Mouse (Mus musculus) myocyte (in vitro differentiated cells): ENCODE results near the gene Tbx6. TPM values are rescaled to one million over a fixed set of nuclear protein-coding genes. Genes with fewer than 3 reads are reported as not detected.

Experiments used
- H3K27me3 ChIP-seq: one replicate; pipeline ENCODE4 v1.6.1; 2011; ENCODE audit not compliant: control insufficient read depth, insufficient read depth, insufficient read length
- H3K36me3 ChIP-seq: one replicate; pipeline ENCODE4 v1.6.1; 2011; ENCODE audit not compliant: control insufficient read depth, insufficient read depth
- H3K4me2 ChIP-seq: one replicate; pipeline ENCODE4 v1.6.1; 2011; ENCODE audit warnings: low read depth, control low read depth
- H3K4me3 ChIP-seq: one replicate; pipeline ENCODE4 v1.5.1; 2011; ENCODE audit warnings: mild to moderate bottlenecking, control low read depth, moderate library complexity
- H3K79me2 ChIP-seq: one replicate; pipeline ENCODE4 v1.6.1; 2011; ENCODE audit not compliant: control insufficient read depth, insufficient read depth
- H3ac ChIP-seq: one replicate; pipeline ENCODE4 v1.6.1; 2011; ENCODE audit not compliant: control insufficient read depth, insufficient read length
- CEBPB ChIP-seq: IDR thresholded peaks from 2 replicates; pipeline ENCODE4 v1.6.1; 2011; ENCODE audit warnings: mild to moderate bottlenecking, moderate library complexity; ENCODE audit not compliant: poor library complexity, insufficient read depth, severe bottlenecking
- E2F4 ChIP-seq: IDR thresholded peaks from one replicate; pipeline ENCODE4 v1.6.1; 2011; ENCODE audit warnings: mild to moderate bottlenecking, control low read depth, moderate library complexity; ENCODE audit not compliant: insufficient read depth
- MAX ChIP-seq: IDR thresholded peaks from one replicate; pipeline ENCODE4 v1.6.1; 2011; ENCODE audit warnings: low read depth, mild to moderate bottlenecking, control low read depth
- MYOD1 ChIP-seq, 3 experiments: IDR thresholded peaks; one replicate each; pipeline ENCODE4 v1.6.1; 2011; ENCODE audit warnings: control low read depth in 2 of 3, low read depth in 2 of 3, mild to moderate bottlenecking in 2 of 3, moderate library complexity in 1 of 3; ENCODE audit not compliant: insufficient read length in 2 of 3, control insufficient read depth in 1 of 3
- MYOG ChIP-seq, 3 experiments: IDR thresholded peaks; one replicate each; pipeline ENCODE4 v1.6.1; 2011; ENCODE audit warnings: control low read depth in 2 of 3, low read depth in 2 of 3, mild to moderate bottlenecking in 2 of 3; ENCODE audit not compliant: insufficient read length in 2 of 3, control insufficient read depth in 1 of 3, insufficient read depth in 1 of 3
- POLR2A ChIP-seq: IDR thresholded peaks from one replicate; pipeline ENCODE4 v1.6.1; 2011; ENCODE audit warnings: low read depth, mild to moderate bottlenecking, control low read depth, moderate library complexity; ENCODE audit not compliant: insufficient read length
- POLR2AphosphoS2 ChIP-seq: IDR thresholded peaks from one replicate; pipeline ENCODE4 v1.6.1; 2011; ENCODE audit warnings: low read depth, control low read depth; ENCODE audit not compliant: insufficient read length
- REST ChIP-seq: IDR thresholded peaks from one replicate; pipeline ENCODE4 v1.6.1; 2011; ENCODE audit warnings: mild to moderate bottlenecking, control low read depth, moderate library complexity; ENCODE audit not compliant: insufficient read depth, insufficient read length
- SRF ChIP-seq: IDR thresholded peaks from one replicate; pipeline ENCODE4 v1.6.1; 2011; ENCODE audit warnings: low read depth; ENCODE audit not compliant: control insufficient read depth, insufficient read length
- TCF12 ChIP-seq: IDR thresholded peaks from one replicate; pipeline ENCODE4 v1.6.1; 2011; ENCODE audit warnings: mild to moderate bottlenecking, control low read depth; ENCODE audit not compliant: poor library complexity, insufficient read depth, severe bottlenecking
- TCF3 ChIP-seq: IDR thresholded peaks from one replicate; pipeline ENCODE4 v1.6.1; 2011; ENCODE audit warnings: low read depth, control low read depth; ENCODE audit not compliant: insufficient read length
- USF1 ChIP-seq: IDR thresholded peaks from one replicate; pipeline ENCODE4 v1.6.1; 2011; ENCODE audit warnings: low read depth, mild to moderate bottlenecking, control low read depth, moderate library complexity
- polyA plus RNA-seq: library from polyadenylated mRNA; unstranded; fragments of >200 nt; fragmentation: generic; extraction: Trizol; gene quantifications from one replicate; pipeline ENCODE4 v1.2.1, GENCODE M21; 2012; ENCODE audit warnings: missing spikeins

Tbx6 gene
- polyA plus RNA-seq, 1 experiment: 0.23 TPM

GRCm38 (mm10) chr7:126809723-126810369 is 28.6 kb downstream of the Tbx6 start:
- peak overlapping the region; percentile 21 for H3ac ChIP-seq
- peak overlapping the region; percentile 65 for H3K4me3 ChIP-seq
- H3K27me3 ChIP-seq: no peaks in the 10 kb centered on the region
- peak overlapping the region; percentile 67 for H3K4me2 ChIP-seq
- no peaks in the 10 kb centered on the region for H3K79me2 ChIP-seq
- H3K36me3 ChIP-seq: no peaks in the 10 kb centered on the region
- TF ChIP-seq MYOD1 (IDR thresholded peaks at IDR 0.05; ENCODE audit: control insufficient read depth in 1 of 3, insufficient read length in 2 of 3, low read depth in 2 of 3): no peak
- no peak for TF ChIP-seq CEBPB

- no peak for TF ChIP-seq REST
- TF ChIP-seq TCF3: no peak
- TF ChIP-seq POLR2AphosphoS2: no peak
- no peak for TF ChIP-seq USF1
- no peak for TF ChIP-seq TCF12
- no peak for TF ChIP-seq POLR2A
- TF ChIP-seq MAX: no peak
- no peak for TF ChIP-seq CEBPB
- TF ChIP-seq E2F4: no peak
- TF ChIP-seq MYOG (IDR thresholded peaks at IDR 0.05; ENCODE audit: control insufficient read depth in 1 of 3, insufficient read depth in 1 of 3, insufficient read length in 2 of 3, low read depth in 2 of 3): no peak
- TF ChIP-seq SRF: no peak
- TF ChIP-seq MYOD1 (IDR thresholded peaks at IDR 0.05; ENCODE audit: control insufficient read depth in 1 of 3, insufficient read length in 2 of 3, low read depth in 2 of 3): no peak
- Histone ChIP-seq H3ac (no peak overlapping the region), H3K27me3 (no peaks in the 10 kb centered on the region), H3K4me2 (no peak overlapping the region), H3K79me2 (no peaks in the 10 kb centered on the region), H3K4me3 (no peak overlapping the region), H3K36me3 (no peaks in the 10 kb centered on the region)
Observed at GRCm38 (mm10) chr7:126815726-126816222, 34.5 kb downstream of the Tbx6 start.

GRCm38 (mm10) chr7:126816494-126816893 is 35.2 kb downstream of the Tbx6 start:
- TF ChIP-seq POLR2A (no peak), TCF12 (no peak), E2F4 (no peak), TCF3 (no peak), USF1 (no peak), POLR2AphosphoS2 (no peak), MAX (no peak), CEBPB (no peak), REST (no peak), MYOD1 (IDR thresholded peaks at IDR 0.05; ENCODE audit: control insufficient read depth in 1 of 3, insufficient read length in 2 of 3, low read depth in 2 of 3) (no peak), MYOG (IDR thresholded peaks at IDR 0.05; ENCODE audit: control insufficient read depth in 1 of 3, insufficient read depth in 1 of 3, insufficient read length in 2 of 3, low read depth in 2 of 3) (no peak), SRF (no peak)
- no peaks in the 10 kb centered on the region for H3K27me3 ChIP-seq
- H3K79me2 ChIP-seq: no peaks in the 10 kb centered on the region
- H3ac ChIP-seq: no peak overlapping the region
- H3K36me3 ChIP-seq: no peaks in the 10 kb centered on the region
- H3K4me2 ChIP-seq: no peak overlapping the region
- H3K4me3 ChIP-seq: no peak overlapping the region

- Histone ChIP-seq H3ac (no peak overlapping the region), H3K36me3 (no peaks in the 10 kb centered on the region), H3K4me2 (no peak overlapping the region), H3K27me3 (peaks cover 4% of the 10 kb centered on the region), H3K79me2 (no peaks in the 10 kb centered on the region), H3K4me3 (no peak overlapping the region)
- TF ChIP-seq POLR2A (no peak), MYOD1 (IDR thresholded peaks at IDR 0.05; ENCODE audit: control insufficient read depth in 1 of 3, insufficient read length in 2 of 3, low read depth in 2 of 3) (no peak), TCF3 (no peak), MYOG (IDR thresholded peaks at IDR 0.05; ENCODE audit: control insufficient read depth in 1 of 3, insufficient read depth in 1 of 3, insufficient read length in 2 of 3, low read depth in 2 of 3) (no peak), CEBPB (no peak), TCF12 (no peak), SRF (no peak), REST (no peak), POLR2AphosphoS2 (no peak), MAX (no peak)
Observed at GRCm38 (mm10) chr7:126817595-126817994, 36.3 kb downstream of the Tbx6 start.

GRCm38 (mm10) chr7:126818818-126819217 is 37.5 kb downstream of the Tbx6 start:
- TF ChIP-seq MAX (no peak), USF1 (no peak), E2F4 (no peak), MYOG (IDR thresholded peaks at IDR 0.05; ENCODE audit: control insufficient read depth in 1 of 3, insufficient read depth in 1 of 3, insufficient read length in 2 of 3, low read depth in 2 of 3) (no peak), POLR2AphosphoS2 (no peak), SRF (no peak)
- Histone ChIP-seq H3K36me3 (no peaks in the 10 kb centered on the region), H3ac (no peak overlapping the region), H3K4me2 (no peak overlapping the region), H3K79me2 (no peaks in the 10 kb centered on the region), H3K4me3 (no peak overlapping the region), H3K27me3 (peaks cover 16% of the 10 kb centered on the region)
